Mouse (Mus musculus): Measurements from ENCODE around the gene Ep400. TPM values are rescaled to one million over a fixed set of nuclear protein-coding genes. Genes with fewer than 3 reads are reported as not detected.
"Not testable (repeated sequence)": the region's sequence is repeated elsewhere in the genome, so short reads cannot be mapped to it uniquely, and the experiment has no call there.

The Ep400 gene
- polyA plus RNA-seq, 1 experiment = 85.2 TPM

- DNase-seq (ENCODE audit: low read depth in 1 of 2, low spot score in 2 of 2) = no peak
- Histone ChIP-seq H3K4me3 (ENCODE audit: extremely low read depth, insufficient read depth, insufficient read length) (no peak overlapping the region), H3K27me3 (ENCODE audit: control insufficient read depth, insufficient read depth, low read length) (no peaks in the 10 kb centered on the region), H3K4me1 (ENCODE audit: control insufficient read depth, insufficient read depth, insufficient read length) (no peaks in the 10 kb centered on the region), H3K27ac (ENCODE audit: insufficient read depth, low read length) (no peak overlapping the region), H3K36me3 (ENCODE audit: control insufficient read depth, insufficient read depth, low read length) (peaks cover 45% of the 10 kb centered on the region)
- TF ChIP-seq POLR2A (IDR thresholded peaks at IDR 0.05; ENCODE audit: low read depth, low read length) = no peak
- WGBS = 90% methylated on average over 2 of the region's 2 CpGs
Observed at GRCm38 (mm10) chr5:110723543-110723942, 47.0 kb downstream of the Ep400 start.

GRCm38 (mm10) chr5:110721463-110721862 lies 49.1 kb downstream of the Ep400 start:
- not testable (repeated sequence) for H3K4me1 ChIP-seq (ENCODE audit: control insufficient read depth, insufficient read depth, insufficient read length); H3K4me3 ChIP-seq (ENCODE audit: extremely low read depth, insufficient read depth, insufficient read length); H3K27ac ChIP-seq (ENCODE audit: insufficient read depth, low read length); DNase-seq (ENCODE audit: low read depth in 1 of 2, low spot score in 2 of 2); H3K27me3 ChIP-seq (ENCODE audit: control insufficient read depth, insufficient read depth, low read length)
- 85% methylated on average over 1 of the region's 1 CpGs for WGBS
- peaks cover 39% of the 10 kb centered on the region for H3K36me3 ChIP-seq (ENCODE audit: control insufficient read depth, insufficient read depth, low read length)

GRCm38 (mm10) chr5:110711455-110711854 lies 59.1 kb downstream of the Ep400 start:
- TF ChIP-seq POLR2A (IDR thresholded peaks at IDR 0.05; ENCODE audit: low read depth, low read length) = no peak
- TF ChIP-seq CTCF (IDR thresholded peaks at IDR 0.05; ENCODE audit: extremely low read depth, insufficient read depth, insufficient read length, insufficient replicate concordance) = no peak
- no peak for DNase-seq (ENCODE audit: low read depth in 1 of 2, low spot score in 2 of 2)
- WGBS = 70% methylated on average over 2 of the region's 2 CpGs
- no peak overlapping the region for H3K4me3 ChIP-seq (ENCODE audit: extremely low read depth, insufficient read depth, insufficient read length)
- peaks cover 35% of the 10 kb centered on the region for H3K36me3 ChIP-seq (ENCODE audit: control insufficient read depth, insufficient read depth, low read length)
- H3K27ac ChIP-seq (ENCODE audit: insufficient read depth, low read length) = no peak overlapping the region
- H3K27me3 ChIP-seq (ENCODE audit: control insufficient read depth, insufficient read depth, low read length) = no peaks in the 10 kb centered on the region
- no peaks in the 10 kb centered on the region for H3K4me1 ChIP-seq (ENCODE audit: control insufficient read depth, insufficient read depth, insufficient read length)

GRCm38 (mm10) chr5:110709256-110709655 lies 61.3 kb downstream of the Ep400 start:
- no peaks in the 10 kb centered on the region for H3K4me1 ChIP-seq (ENCODE audit: control insufficient read depth, insufficient read depth, insufficient read length)
- peaks cover 45% of the 10 kb centered on the region for H3K36me3 ChIP-seq (ENCODE audit: control insufficient read depth, insufficient read depth, low read length)
- H3K27ac ChIP-seq (ENCODE audit: insufficient read depth, low read length) = no peak overlapping the region
- DNase-seq (ENCODE audit: low read depth in 1 of 2, low spot score in 2 of 2) = no peak
- TF ChIP-seq CTCF (IDR thresholded peaks at IDR 0.05; ENCODE audit: extremely low read depth, insufficient read depth, insufficient read length, insufficient replicate concordance) (no peak), POLR2A (IDR thresholded peaks at IDR 0.05; ENCODE audit: low read depth, low read length) (no peak)
- H3K4me3 ChIP-seq (ENCODE audit: extremely low read depth, insufficient read depth, insufficient read length) = no peak overlapping the region
- no peaks in the 10 kb centered on the region for H3K27me3 ChIP-seq (ENCODE audit: control insufficient read depth, insufficient read depth, low read length)
- 98% methylated on average over 4 of the region's 4 CpGs for WGBS

GRCm38 (mm10) chr5:110704004-110704403 lies 66.5 kb downstream of the Ep400 start:
- 15% methylated on average over 1 of the region's 1 CpGs for WGBS
- TF ChIP-seq POLR2A (IDR thresholded peaks at IDR 0.05; ENCODE audit: low read depth, low read length) (no peak), CTCF (IDR thresholded peaks at IDR 0.05; ENCODE audit: extremely low read depth, insufficient read depth, insufficient read length, insufficient replicate concordance) (no peak)
- Histone ChIP-seq H3K36me3 (ENCODE audit: control insufficient read depth, insufficient read depth, low read length) (peaks cover 63% of the 10 kb centered on the region), H3K27ac (ENCODE audit: insufficient read depth, low read length) (no peak overlapping the region), H3K4me3 (ENCODE audit: extremely low read depth, insufficient read depth, insufficient read length) (no peak overlapping the region), H3K4me1 (ENCODE audit: control insufficient read depth, insufficient read depth, insufficient read length) (no peaks in the 10 kb centered on the region), H3K27me3 (ENCODE audit: control insufficient read depth, insufficient read depth, low read length) (no peaks in the 10 kb centered on the region)
- no peak for DNase-seq (ENCODE audit: low read depth in 1 of 2, low spot score in 2 of 2)

- TF ChIP-seq POLR2A (IDR thresholded peaks at IDR 0.05; ENCODE audit: low read depth, low read length) (no peak), CTCF (IDR thresholded peaks at IDR 0.05; ENCODE audit: extremely low read depth, insufficient read depth, insufficient read length, insufficient replicate concordance) (no peak)
- 95% methylated on average over 4 of the region's 4 CpGs for WGBS
Observed at GRCm38 (mm10) chr5:110698617-110699016, 71.9 kb downstream of the Ep400 start.

GRCm38 (mm10) chr5:110682041-110682440 lies 88.5 kb downstream of the Ep400 start:
- no peak overlapping the region for H3K4me3 ChIP-seq (ENCODE audit: extremely low read depth, insufficient read depth, insufficient read length)
- no peaks in the 10 kb centered on the region for H3K27me3 ChIP-seq (ENCODE audit: control insufficient read depth, insufficient read depth, low read length)
- TF ChIP-seq CTCF (IDR thresholded peaks at IDR 0.05; ENCODE audit: extremely low read depth, insufficient read depth, insufficient read length, insufficient replicate concordance) = no peak
- no peak for TF ChIP-seq POLR2A (IDR thresholded peaks at IDR 0.05; ENCODE audit: low read depth, low read length)
- H3K4me1 ChIP-seq (ENCODE audit: control insufficient read depth, insufficient read depth, insufficient read length) = no peaks in the 10 kb centered on the region
- no peak overlapping the region for H3K27ac ChIP-seq (ENCODE audit: insufficient read depth, low read length)
- H3K36me3 ChIP-seq (ENCODE audit: control insufficient read depth, insufficient read depth, low read length) = peaks cover 61% of the 10 kb centered on the region
- WGBS = 48% methylated on average over 8 of the region's 8 CpGs
- DNase-seq (ENCODE audit: low read depth in 1 of 2, low spot score in 2 of 2) = no peak

More at GRCm38 (mm10) chr5:110698617-110699016, 71.9 kb downstream of the Ep400 start:
- Histone ChIP-seq H3K27me3 (ENCODE audit: control insufficient read depth, insufficient read depth, low read length) (no peaks in the 10 kb centered on the region), H3K36me3 (ENCODE audit: control insufficient read depth, insufficient read depth, low read length) (peaks cover 60% of the 10 kb centered on the region), H3K4me1 (ENCODE audit: control insufficient read depth, insufficient read depth, insufficient read length) (no peaks in the 10 kb centered on the region), H3K27ac (ENCODE audit: insufficient read depth, low read length) (no peak overlapping the region), H3K4me3 (ENCODE audit: extremely low read depth, insufficient read depth, insufficient read length) (no peak overlapping the region)
- no peak for DNase-seq (ENCODE audit: low read depth in 1 of 2, low spot score in 2 of 2)
